Mouse (Mus musculus) 3134 (cell line): ENCODE measurements at regions not wholly inside any gene's neighbourhood (a gene's known extent, or its start where the extent isn't known, plus 50 kb on each side); places are given as distances from the start of the nearest gene placed in this dataset.

Source experiments
- DNase-seq: peaks from one replicate; pipeline ENCODE4 v3.0.0-alpha.2; 2011; ENCODE audit warnings: low spot score; ENCODE audit not compliant: insufficient read length; ENCODE audit errors: extremely low read depth

DNA sequence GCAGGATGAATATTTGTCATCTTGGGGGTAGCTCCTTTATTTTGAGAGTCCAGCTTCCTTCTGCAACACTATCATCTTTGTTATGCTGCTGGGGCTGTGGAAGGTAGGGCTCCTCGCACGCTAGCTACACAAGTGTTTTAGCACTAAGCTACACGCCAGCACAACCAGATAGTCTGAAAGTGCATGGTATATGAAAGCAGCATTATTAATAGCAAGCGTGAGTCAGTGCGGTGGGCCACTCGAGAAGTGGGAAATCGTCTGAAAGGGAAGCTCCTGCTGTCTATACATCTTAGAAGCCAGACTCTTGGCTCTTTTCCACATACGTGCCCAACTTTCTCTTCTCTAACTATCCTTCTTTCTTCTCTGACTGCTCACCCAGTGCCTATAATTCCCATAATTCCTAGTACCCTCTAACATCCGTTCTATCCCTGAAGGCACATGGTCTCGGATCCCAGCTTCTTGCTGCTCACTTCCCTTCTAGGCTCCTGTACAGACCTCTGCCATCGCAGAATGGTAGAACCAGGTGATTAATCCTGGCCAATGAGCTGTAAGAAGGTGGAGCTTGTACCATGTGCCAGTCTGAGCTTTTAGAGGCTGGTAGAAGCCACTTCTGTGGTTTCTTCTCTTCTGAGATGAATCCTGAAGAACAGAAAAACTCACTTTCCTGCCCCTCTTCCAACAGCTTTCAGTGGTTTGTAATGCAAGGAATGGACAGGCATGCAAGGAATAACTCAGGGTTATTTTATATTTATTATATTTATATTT lies 55.5 kb downstream of the E030025P04Rik start:
- no peak for DNase-seq

DNA sequence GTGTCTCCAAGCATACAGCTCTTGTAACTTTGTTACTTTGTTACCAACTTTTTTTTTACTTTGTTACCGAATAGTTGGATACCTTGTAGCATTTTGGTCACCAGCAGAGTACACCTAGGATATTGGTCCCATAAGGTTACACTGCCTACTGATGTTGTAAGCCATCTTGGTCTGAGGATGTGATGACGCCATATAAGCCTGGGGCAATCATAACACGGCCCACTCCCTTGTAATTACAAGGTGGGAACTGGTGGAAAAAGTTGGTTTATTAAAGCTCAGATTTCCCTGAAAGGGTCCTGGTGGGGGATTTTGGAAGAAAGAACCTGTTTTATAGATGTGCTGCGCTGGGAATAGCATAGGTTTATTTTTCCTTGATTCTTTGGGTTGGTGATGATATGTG lies 62.2 kb downstream of the E030025P04Rik start:
- DNase-seq = no peak

DNA sequence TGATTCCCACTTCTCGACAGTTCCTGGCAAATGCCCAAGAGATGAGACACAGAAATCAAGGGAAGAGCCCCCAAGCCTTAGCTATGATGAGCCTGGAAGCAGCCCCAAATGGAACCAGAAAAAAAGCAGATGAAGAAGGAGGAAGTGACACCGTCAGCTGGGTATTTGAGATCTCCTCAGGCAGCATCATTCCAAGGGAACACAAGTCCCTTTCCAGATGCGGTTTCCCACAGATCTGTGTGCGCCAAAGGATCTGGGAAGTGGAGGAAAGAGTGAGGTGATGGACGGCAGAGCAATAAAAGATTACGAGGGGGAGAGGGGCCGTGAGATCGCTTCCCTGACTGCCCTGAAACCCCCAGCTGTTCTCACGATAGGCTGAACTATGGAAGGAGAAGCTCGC lies 62.7 kb downstream of the E030025P04Rik start:
- no peak for DNase-seq

DNA sequence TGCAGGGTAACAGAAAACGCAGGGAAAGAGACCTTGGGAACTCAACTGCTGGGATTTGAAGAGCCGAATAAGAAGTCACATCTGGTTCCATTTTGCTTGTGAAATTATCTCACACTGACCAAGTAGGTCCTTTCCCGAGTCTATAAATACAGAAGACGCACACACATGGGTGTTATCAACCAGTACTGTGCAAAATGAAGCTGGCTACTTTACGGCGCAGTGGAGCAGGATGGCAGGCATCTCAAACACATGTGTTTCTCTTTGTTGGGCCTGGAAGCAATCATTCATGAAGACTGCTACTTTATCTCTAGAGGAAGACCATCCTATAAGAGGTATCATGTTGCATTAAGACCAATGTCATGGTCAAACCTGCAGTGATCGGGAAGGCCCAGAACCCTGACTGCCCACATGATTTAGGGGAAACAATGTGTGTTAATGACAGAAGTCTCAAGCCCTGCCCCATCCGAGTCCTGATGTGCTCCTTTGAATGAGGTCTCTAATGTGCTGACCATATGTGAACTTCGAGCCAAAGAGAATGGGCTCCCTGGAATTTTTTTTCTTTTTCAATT lies 63.2 kb downstream of the E030025P04Rik start:
- no peak for DNase-seq

DNA sequence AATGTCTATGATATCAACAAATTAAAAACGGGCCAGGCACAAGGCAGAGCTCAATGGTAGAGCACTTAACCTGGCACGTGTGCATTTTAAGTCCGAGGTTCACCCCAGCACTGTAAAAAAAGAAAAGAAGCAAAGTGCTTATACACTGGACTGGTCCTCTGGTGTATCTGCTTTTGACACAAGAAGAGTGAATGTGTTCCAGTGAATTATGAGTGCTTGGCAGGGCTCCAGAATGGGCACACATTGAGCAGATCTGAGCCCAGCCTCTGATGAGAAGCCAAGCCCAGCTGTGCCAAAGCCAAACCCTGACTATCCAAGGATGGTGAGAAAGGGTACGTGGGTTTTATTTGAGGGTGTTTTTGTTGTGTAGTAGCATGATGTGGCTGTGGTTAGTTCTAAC lies 64.7 kb downstream of the E030025P04Rik start:
- DNase-seq = no peak

DNA sequence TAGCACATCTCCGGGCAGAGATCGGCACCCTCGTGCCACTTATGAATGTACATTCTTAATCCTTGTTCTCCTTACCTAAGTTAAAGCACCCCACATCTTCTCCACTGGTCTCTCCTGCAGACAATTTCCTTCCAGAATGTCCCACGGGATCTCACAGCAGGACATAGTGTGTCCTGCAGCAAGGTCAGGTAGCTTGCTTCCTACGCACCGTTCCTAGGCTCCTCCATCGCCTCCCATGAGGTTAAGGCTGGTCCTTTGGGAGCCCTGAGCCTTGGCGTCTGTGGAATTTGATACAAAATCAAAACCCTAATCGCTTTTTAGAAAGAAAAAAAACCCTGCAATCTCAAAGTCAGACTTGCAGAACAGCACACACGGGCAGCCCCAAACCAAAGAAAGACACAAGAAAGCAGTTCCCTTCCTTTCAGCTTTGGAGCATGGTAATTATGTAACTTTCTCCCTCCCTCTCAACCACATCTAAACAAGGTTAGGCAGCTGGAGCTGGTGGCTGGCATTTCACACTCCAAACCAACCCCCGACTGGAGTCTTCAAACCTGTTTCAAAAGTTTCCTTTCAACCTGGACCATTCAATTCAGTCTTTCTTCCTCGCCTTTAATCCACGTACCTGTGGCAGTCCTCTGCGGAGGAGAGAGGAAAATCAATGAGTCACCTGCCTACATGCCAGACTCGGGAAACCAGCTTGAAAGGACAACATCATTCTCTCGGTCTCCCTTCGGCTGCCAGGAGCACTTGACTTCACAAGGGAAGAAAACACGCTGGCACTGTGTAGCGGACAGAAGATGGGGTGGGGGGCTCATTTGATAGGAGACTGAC lies 67.4 kb downstream of the E030025P04Rik start:
- DNase-seq = no peak

DNA sequence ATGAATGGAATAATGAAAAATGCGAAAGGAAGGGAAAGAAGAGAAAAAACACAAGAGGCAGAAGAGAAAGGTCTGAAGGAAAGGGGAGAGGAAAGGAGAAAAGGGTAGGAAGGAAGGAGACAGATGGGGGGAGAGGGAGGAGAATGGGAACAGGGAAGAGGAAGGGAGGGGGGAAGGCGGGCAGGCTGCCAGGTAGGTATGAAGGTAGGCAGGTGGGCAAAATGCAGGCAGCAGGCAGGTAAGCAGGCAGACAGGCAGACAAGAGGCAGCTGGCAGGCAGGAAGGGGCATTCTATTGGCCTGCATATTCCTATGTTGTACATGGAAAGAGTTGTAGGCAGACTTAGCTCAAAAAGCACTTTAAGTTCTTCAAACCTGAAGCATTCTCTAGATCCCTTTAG lies 72.8 kb downstream of the E030025P04Rik start:
- no peak for DNase-seq

DNA sequence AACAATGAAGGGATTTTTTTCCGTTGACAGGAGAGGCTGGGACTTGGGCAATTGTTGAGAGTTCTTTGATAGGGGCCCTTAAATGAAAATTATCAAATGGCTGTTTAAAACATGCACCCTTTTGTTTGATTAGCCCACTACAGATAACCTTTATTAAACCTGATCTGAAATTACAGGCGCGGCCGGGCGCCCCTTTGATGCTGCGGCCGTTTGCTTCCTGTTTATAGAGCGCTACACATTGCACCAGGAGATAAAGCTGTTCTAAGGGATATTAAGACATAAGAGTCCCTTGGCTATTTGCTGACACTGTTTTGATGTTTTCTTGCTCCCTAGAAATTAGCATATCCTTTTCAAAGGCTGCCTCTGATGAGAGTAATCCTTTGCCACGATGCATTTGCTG lies 73.8 kb downstream of the E030025P04Rik start:
- DNase-seq = no peak

DNA sequence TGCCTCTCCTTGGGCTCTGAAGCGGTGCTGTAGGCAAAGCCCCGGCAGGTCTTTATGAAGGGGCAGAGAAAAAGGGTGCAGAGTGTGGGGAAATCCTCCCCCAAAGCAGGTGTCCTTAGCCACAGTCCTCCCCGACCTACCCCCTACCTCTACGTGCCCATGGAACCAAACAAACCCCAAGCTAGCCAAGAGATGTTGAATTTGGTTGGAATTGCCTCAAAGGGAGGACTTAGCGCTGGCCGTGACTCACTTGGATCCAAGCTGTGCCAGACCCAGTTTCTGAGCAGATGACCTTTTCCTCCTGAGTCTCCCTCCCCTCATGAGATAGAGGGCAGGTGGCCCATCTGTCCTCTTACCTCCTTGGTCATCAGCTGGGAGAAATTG lies 74.9 kb downstream of the E030025P04Rik start:
- no peak for DNase-seq

DNA sequence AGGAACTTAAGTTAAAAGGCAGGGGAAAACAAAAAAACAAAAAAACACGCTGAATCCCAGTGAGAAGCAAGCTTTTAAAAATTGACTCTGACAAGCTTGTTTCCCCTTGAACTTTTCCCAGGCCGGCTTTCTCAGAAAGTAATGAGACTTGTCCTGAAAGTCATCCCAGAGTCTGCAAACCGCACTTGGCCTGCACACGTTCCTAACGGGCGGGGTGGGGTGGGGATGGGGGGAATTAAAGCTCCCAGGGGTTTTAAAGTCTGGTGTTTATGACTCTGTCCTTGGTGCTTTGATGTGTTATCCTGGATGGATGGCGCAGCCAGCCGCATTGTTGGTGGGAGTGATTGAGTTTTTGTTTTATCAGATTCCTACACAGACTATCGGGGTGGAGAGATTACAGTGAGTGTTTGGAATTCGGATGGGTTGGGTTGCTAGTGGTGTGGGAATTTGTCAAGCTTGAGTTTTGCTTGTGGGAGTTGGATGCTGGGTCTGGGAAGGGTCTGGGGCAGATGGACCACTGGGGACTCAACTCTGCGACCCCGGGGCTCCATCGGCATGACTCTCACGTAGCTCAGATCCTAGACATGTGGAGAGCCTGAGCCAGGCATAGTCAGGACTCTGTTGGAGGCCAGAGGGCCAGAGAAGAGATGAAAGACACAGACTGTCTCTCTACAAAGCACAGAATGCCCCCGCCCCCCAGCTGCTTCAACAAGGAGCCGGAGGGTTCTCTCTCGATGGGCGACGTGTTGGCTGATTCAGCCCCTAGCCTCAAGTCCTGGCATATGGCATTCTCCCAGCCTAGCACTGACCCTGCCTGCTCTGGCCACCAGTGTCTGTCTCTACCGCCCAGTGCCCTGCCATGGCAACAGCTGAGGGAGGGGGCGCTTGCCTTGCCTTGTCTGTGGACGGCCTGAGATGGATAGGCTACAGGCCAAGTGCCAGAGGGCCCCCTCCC lies 75.5 kb downstream of the E030025P04Rik start:
- no peak for DNase-seq

DNA sequence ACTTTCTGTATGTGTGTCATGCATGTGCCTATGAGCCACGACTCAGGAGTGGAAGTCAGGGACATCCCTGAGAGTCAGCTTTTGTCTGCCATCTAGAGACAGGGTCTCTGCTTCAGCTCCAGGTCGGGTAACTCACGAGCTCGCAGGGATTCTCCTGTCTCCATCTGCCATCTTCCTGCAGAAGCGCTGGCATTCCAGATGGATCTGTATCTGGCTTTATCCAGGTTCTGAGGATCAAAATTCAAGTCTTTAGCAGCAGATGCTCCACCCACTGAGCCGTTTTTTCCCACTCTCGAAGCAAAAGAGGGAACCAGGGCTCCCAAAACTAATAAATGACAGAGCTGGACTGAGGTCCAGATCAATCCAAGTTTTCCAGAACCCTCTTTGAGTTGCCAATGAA lies 76.4 kb downstream of the E030025P04Rik start:
- no peak for DNase-seq

DNA sequence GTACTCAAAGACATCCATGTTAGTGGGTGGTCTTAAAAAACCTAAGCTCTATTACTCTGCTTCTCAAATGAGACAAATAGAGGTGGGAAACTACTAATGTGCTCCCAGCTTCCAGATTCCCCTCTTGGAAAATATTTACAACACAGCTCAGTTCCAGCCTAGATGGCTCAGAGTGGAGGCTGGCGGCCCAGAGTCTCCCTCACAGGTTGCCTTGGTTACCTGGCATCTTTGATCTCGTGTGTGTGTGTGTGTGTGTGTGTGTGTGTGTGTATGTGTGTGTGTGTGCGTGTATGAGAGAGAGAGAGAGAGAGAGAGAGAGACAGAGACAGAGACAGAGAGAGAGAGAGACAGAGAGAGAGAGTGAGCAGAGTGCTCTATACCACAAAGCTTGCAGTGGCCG lies 82.2 kb downstream of the E030025P04Rik start:
- DNase-seq = no peak

DNA sequence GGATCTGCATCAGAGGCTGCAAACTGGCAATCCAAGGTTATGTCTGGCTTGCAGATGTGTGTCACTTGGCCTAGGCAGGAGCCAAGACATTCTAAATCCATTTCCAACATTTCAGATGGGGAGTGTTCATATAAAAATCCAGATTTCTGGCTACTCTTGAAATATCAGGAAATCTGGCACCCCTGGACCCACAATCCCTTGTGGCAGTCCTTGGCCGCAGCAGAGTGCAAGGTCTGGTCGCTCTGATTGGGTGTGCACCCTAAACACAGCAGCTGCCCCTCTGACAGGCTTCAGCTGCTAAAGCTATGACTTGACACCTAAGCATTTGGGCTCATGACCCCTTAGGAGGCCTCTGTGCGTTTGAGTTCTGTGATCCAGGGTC lies 83.7 kb downstream of the E030025P04Rik start:
- no peak for DNase-seq

DNA sequence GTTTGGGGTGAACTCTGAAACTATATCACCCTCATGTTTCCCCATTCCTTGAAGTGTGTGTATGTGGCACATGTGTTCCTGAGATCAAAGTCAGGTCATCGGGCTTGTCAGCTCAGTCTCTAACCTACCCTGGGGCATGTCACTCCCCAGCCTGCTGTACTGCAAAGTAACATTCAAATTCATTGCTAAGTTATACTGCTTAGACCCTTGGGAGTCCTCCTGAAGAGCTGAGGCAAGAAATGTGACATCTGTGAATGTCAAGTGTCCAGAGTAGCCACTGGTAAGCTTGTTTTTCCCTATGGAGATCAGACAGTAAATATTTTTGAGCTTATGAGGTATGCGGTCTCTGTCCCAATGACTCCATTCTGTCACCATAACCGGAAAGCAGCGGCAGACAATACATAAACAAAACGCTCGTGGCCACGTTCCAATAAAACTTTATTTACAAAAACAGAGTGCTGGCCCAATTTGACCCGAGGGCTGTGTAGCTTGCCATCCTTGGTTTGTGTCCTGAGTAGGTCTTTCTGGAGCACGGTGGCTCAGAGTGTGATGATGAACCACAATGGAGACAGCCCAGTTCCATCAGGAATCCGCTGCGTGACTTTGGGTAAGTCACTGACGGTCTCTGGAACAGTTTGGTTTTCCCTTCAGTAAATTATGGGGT lies 84.2 kb downstream of the E030025P04Rik start:
- DNase-seq = no peak

DNA sequence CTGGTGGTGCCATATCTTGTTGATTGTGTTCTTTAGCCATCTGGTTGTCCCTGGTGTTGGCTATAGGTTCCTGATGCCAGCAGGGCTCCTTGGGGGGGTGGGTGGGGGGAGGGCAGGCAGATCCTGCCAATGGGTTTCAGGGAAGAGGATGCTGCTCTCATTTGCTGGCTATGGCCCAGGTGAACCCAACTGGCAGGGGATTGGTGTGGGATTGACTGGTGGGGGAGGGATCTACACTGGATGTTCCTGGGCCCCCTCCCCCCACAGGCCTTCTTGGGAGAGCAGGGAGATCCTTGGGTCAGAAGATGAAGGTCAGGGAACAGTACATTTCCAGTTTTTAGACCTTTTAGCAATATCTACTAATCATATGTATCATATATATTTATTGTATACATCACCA lies 86.1 kb downstream of the E030025P04Rik start:
- DNase-seq = no peak

DNA sequence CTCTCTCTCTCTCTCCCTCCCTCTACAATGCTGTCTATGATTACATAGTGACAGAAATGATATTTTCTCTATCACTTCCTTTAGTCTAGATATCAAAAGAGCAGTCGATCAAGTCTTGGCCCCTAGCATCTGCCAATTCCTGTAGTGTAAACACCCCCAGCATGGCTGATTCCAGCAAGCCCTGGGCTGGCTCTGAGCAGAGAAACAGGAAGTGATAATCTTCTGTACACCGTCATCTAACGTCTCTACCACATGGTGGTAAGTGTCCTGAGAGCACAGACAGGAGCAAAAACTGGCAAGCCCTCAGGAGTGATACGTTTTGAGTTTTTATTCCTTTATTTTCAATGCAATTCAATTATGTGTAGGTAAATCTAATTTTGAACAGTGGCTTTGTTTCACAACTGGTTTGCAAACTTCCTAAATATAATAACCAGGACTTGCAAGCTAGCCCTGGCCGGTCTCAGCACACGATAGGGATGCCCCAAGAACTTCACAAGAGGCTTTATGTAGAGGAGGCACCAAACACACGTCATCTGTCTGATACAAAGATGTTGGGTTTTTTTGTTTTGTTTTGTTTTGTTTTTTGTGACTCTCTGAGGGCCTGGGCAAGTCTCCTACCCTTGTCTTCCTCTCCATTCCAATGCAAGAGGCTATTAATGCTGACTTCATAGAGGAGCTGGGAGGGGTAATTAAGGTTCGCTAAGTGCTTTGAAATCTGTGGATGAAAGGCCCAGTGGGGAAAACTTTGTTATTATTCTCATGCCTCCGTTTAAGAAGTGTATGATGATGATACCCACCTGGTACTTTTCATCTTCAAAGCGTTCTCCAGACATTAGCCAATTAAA lies 95.7 kb downstream of the E030025P04Rik start:
- DNase-seq = no peak

DNA sequence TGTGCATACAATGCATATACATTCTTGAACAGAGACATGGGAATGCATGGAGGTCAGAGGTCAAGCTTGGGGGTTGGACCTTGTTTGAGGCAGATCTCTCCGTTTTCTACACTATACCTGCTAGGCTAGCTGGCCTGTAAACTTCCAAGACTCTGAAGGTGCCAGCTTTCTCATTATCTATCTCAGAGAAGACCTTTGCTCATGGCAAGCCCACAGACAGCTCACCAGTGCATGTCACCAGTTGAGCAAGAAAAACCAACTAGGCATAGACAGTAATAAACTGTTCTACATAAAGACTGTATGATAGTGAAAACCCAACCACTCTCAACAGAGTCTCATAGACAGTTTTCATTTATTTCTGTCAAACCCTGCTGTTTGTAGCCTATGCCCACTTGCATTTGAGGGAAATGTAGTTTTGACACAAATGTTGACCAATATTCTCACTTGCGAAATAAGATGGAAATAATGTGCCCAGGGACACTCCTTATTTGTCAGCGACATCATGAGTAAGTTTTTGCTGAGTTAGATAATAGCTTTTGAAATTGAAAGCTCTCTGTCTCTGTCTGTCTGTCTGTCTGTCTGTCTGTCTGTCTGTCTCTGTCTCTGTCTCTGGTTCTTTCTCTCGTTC lies 96.6 kb downstream of the E030025P04Rik start:
- no peak for DNase-seq

DNA sequence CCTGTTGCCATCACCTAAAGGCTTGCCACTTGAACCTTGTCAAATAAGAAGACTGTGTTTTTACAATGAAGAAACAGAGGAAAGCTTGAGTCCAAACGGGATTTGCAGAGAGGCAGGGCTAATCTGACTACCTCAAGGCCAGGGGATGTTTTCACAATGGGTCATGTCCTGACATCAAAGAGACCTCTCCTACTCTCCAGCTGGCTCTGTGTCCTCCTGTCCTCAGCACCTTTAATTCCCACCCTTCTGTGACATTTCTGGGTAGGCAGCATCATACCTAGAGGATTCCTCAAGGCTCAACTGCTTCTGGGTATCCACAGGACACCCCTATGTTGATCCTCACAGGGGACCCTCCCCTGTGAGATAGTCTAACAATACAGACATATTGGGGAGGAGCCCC lies 97.7 kb downstream of the E030025P04Rik start:
- no peak for DNase-seq

DNA sequence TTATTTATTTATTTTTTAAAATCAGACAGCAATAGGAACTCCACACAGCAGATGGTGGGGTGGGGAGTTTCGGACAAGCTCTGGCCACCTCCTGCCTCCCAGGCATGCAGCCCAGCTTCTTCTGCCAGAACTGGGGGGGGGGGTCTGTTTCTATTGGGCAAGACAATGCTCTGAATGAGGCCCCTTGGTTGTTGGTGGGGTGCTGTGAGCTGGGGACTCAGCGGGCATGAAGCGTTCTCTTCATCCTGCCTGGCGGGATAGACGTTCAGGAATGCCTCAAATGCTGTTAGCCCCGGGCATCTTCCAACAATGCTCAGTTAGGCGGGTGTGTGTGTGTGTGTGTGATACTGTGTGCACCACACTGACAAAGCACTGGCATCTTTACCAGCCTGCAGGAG lies 103.7 kb downstream of the E030025P04Rik start:
- no peak for DNase-seq
